ENCODE assay signal across 16 mouse cellular contexts in the genomic region with DNA sequence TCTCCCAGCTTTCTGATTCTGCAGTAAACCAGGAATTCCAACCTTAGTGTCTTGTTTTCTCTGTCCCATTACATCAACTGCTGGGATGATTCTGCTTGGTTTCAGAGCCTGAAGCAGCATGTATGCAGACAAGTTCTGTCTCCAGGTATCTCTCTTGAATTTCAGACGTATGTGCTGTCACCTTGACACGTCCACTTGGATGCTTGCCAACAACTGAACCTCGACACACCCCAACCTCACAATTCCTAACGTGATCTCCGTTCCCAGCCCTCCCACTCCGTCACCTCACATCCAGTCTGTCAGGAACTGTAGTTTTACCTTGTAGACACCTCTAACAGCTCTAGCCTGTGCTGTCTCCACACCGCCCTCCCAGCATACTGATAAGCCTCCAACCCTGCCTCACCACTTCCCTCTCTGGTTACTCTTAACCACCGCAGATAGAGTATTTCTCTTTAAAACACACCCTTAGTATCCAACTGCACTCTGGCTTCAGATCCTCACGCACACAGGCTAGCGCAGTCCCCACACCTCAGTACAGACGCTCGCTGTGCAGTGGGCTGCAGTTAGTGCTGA. TPM values are rescaled to one million over a fixed set of nuclear protein-coding genes. Genes with fewer than 3 reads are reported as not detected.
DNase-seq lines count a peak whose midpoint lies in the region; ATAC-seq and TF ChIP-seq lines count a peak whose summit lies in the region.
"Had no signal": no experiment of that assay in that cellular context is flagged by ENCODE, and none has a peak within 500 bp of the region (broad histone marks: within the 10 kb centered on the region; RNA-seq: fewer than 3 reads in every experiment).

No protein-coding gene starts in this region.

- no peak for DNase-seq in heart, embryonic 10.5 days (ENCODE audit: low spot score)
- no peak for DNase-seq in heart, postnatal 36 days
- peak; percentile 88 for DNase-seq in MEL (ENCODE audit: low read depth, low spot score)
- DNase-seq in left cerebral cortex, postnatal 14 days (ENCODE audit: low spot score in 2 of 2) = no peak
- no peak for DNase-seq in gastrocnemius, postnatal 36 days
- DNase-seq in kidney, postnatal 10 days = no peak
- DNase-seq: adrenal gland, postnatal 14 days; cerebellum, adult 11 months; kidney, postnatal 4 days; lung, embryonic 14.5 days; retina, postnatal 1 day had no signal

- TF ChIP-seq CTCF in MEL (IDR thresholded peaks at IDR 0.05 in 2 of 3, conservative IDR thresholded peaks at IDR 0.05 in 1 of 3; ENCODE audit: control insufficient read depth in 1 of 3, insufficient read depth in 1 of 3, low read depth in 2 of 3, low read length in 3 of 3, poor library complexity in 1 of 3, severe bottlenecking in 1 of 3) = no peak

- no peak overlapping the region for H3K27ac ChIP-seq in heart, embryonic 10.5 days
- H3K27ac ChIP-seq in MEL (ENCODE audit: control insufficient read depth, low read depth, low read length) = no peak overlapping the region
- H3K27ac ChIP-seq in liver, embryonic 15.5 days (replicated peaks) = no peak overlapping the region
- H3K27ac ChIP-seq: forebrain, embryonic 13.5 days; midbrain, embryonic 12.5 days; neural tube, embryonic 12.5 days had no signal

- peaks cover 27% of the 10 kb centered on the region for H3K4me1 ChIP-seq in heart, embryonic 10.5 days
- peaks cover 0 to 4% of the 10 kb centered on the region in 2 experiments; a peak in 3 of 4 replicates for H3K4me1 ChIP-seq in MEL (ENCODE audit: control insufficient read depth in 1 of 2, insufficient read depth in 2 of 2, low read length in 2 of 2)
- H3K4me1 ChIP-seq in liver, embryonic 15.5 days (replicated peaks) = 0 out of 2 replicates have a peak, but pooled peaks cover 7% of the 10 kb centered on the region
- H3K4me1 ChIP-seq: neural tube, embryonic 12.5 days had no signal

- no peaks in the 10 kb centered on the region for H3K79me2 ChIP-seq in MEL (ENCODE audit: control insufficient read depth, insufficient read depth, low read length, poor library complexity)

- peak; percentile 70 for ATAC-seq in granulocyte monocyte progenitor cell, adult 5-6 weeks (replicated peaks; ENCODE audit: poor library complexity, severe bottlenecking)
- ATAC-seq in liver, embryonic 15.5 days (ENCODE audit: insufficient read depth) = peak; percentile 56; the same call in 1 of the 2 replicates
- ATAC-seq: forebrain, embryonic 13.5 days had no signal

- no peak overlapping the region for H3K9ac ChIP-seq in MEL (ENCODE audit: control insufficient read depth, low read depth, low read length, poor library complexity, severe bottlenecking)
- H3K9ac ChIP-seq in liver, embryonic 15.5 days = no peak overlapping the region
- H3K9ac ChIP-seq: forebrain, embryonic 13.5 days; lung, embryonic 14.5 days; midbrain, embryonic 12.5 days; neural tube, embryonic 12.5 days had no signal

- no peaks in the 10 kb centered on the region for H3K27me3 ChIP-seq in heart, embryonic 10.5 days (ENCODE audit: insufficient read depth, poor library complexity, severe bottlenecking)
- H3K27me3 ChIP-seq in MEL (ENCODE audit: control insufficient read depth in 1 of 2, insufficient read depth in 2 of 2, low read length in 2 of 2) = no peaks in the 10 kb centered on the region; a peak in 1 of 4 replicates
- H3K27me3 ChIP-seq in liver, embryonic 15.5 days = no peaks in the 10 kb centered on the region
- H3K27me3 ChIP-seq: forebrain, embryonic 13.5 days; midbrain, embryonic 12.5 days; neural tube, embryonic 12.5 days had no signal

- peak; percentile 74 to 76 for TF ChIP-seq EP300 in MEL (IDR thresholded peaks at IDR 0.05; ENCODE audit: low read depth in 1 of 2, low read length in 2 of 2)

- H3K4me2 ChIP-seq in liver, embryonic 15.5 days = no peak overlapping the region
- H3K4me2 ChIP-seq: forebrain, embryonic 13.5 days; lung, embryonic 14.5 days; midbrain, embryonic 12.5 days; neural tube, embryonic 12.5 days had no signal

- peak overlapping the region; percentile 19; the same call in 1 of the 2 replicates for H3K4me3 ChIP-seq in heart, embryonic 10.5 days
- peak overlapping the region in 1 of 2 experiments; percentile 14; a peak in 1 of 4 replicates for H3K4me3 ChIP-seq in MEL (ENCODE audit: control insufficient read depth in 1 of 2, insufficient read depth in 1 of 2, low read depth in 2 of 2, low read length in 2 of 2)
- H3K4me3 ChIP-seq in liver, embryonic 15.5 days (replicated peaks) = no peak overlapping the region
- H3K4me3 ChIP-seq: forebrain, embryonic 13.5 days; midbrain, embryonic 12.5 days; neural tube, embryonic 12.5 days had no signal

- TF ChIP-seq POLR2A in MEL (IDR thresholded peaks at IDR 0.05; ENCODE audit: control insufficient read depth in 1 of 2, insufficient read depth in 1 of 2, low read depth in 1 of 2, low read length in 2 of 2, poor library complexity in 1 of 2) = no peak

- intact Hi-C loops in heart, postnatal 36 days (cut with DNase I) = no loop called here
- intact Hi-C loops in left cerebral cortex, postnatal 14 days (cut with DNase I) = no loop called here
- intact Hi-C loops in gastrocnemius, postnatal 36 days (cut with DNase I) = no loop called here

- WGBS in heart, embryonic 10.5 days = 46% methylated on average over 12 of the region's 12 CpGs
- 21% methylated on average over 12 of the region's 12 CpGs for WGBS in liver, embryonic 15.5 days (ENCODE audit: insufficient replicate concordance)

- no peak for TF ChIP-seq RAD21 in MEL (IDR thresholded peaks at IDR 0.05; ENCODE audit: low read depth, low read length)

- no peaks in the 10 kb centered on the region for H3K9me3 ChIP-seq in heart, embryonic 10.5 days
- no peaks in the 10 kb centered on the region for H3K9me3 ChIP-seq in MEL (replicated peaks; ENCODE audit: insufficient read depth, low read length)
- H3K9me3 ChIP-seq in liver, embryonic 15.5 days (replicated peaks) = no peaks in the 10 kb centered on the region

- 0 out of 2 replicates have a peak, but pooled peaks cover 4% of the 10 kb centered on the region for H3K36me3 ChIP-seq in heart, embryonic 10.5 days
- H3K36me3 ChIP-seq in MEL (ENCODE audit: control insufficient read depth in 1 of 2, insufficient read depth in 2 of 2, low read length in 2 of 2) = peaks cover 0 to 3% of the 10 kb centered on the region in 2 experiments; a peak in 2 of 4 replicates
- no peaks in the 10 kb centered on the region for H3K36me3 ChIP-seq in liver, embryonic 15.5 days (replicated peaks)
- H3K36me3 ChIP-seq: neural tube, embryonic 12.5 days had no signal

TF ChIP-seq in MEL, 35 proteins besides CTCF, POLR2A, EP300 and RAD21 (continues in another document):
- 0 out of 2 replicates have a peak, but pooled peaks have one; percentile 10 for TF ChIP-seq MAFK (IDR thresholded peaks at IDR 0.05; ENCODE audit: borderline replicate concordance, low read depth, low read length)
- TF ChIP-seq ZC3H11A (IDR thresholded peaks at IDR 0.05; ENCODE audit: low read depth, low read length) = no peak
- TF ChIP-seq MAZ (IDR thresholded peaks at IDR 0.05; ENCODE audit: low read depth, low read length) = no peak
- no peak for TF ChIP-seq E2F4 (IDR thresholded peaks at IDR 0.05; ENCODE audit: borderline replicate concordance, low read depth, low read length)
- TF ChIP-seq NRF1 (IDR thresholded peaks at IDR 0.05; ENCODE audit: insufficient read depth, low read depth, low read length, poor library complexity, severe bottlenecking) = no peak
- no peak for TF ChIP-seq ZMIZ1 (IDR thresholded peaks at IDR 0.05; ENCODE audit: low read depth, low read length)
- no peak for TF ChIP-seq MYC (IDR thresholded peaks at IDR 0.05; ENCODE audit: low read depth, low read length)
- TF ChIP-seq USF1 (IDR thresholded peaks at IDR 0.05; ENCODE audit: low read depth, low read length) = no peak
- TF ChIP-seq JUND (IDR thresholded peaks at IDR 0.05; ENCODE audit: low read depth, low read length) = no peak
- TF ChIP-seq CHD2 (IDR thresholded peaks at IDR 0.05; ENCODE audit: low read length) = no peak
- TF ChIP-seq ZKSCAN1 (IDR thresholded peaks at IDR 0.05; ENCODE audit: low read depth, low read length) = no peak
- TF ChIP-seq HCFC1 (IDR thresholded peaks at IDR 0.05; ENCODE audit: low read depth, low read length) = no peak
- TF ChIP-seq ETS1 (IDR thresholded peaks at IDR 0.05; ENCODE audit: low read depth, low read length) = peak; percentile 57; the same call in 1 of the 2 replicates
- TF ChIP-seq POLR2AphosphoS2 (IDR thresholded peaks at IDR 0.05; ENCODE audit: low read length) = no peak
- TF ChIP-seq MXI1 (IDR thresholded peaks at IDR 0.05; ENCODE audit: low read depth, low read length) = no peak
- TF ChIP-seq CHD1 (IDR thresholded peaks at IDR 0.05; ENCODE audit: low read depth, low read length) = no peak
- no peak for TF ChIP-seq NELFE (IDR thresholded peaks at IDR 0.05; ENCODE audit: low read depth, low read length)
- TF ChIP-seq POLR2AphosphoS5 (IDR thresholded peaks at IDR 0.05; ENCODE audit: borderline replicate concordance, low read depth, low read length) = no peak
- TF ChIP-seq TCF12 (IDR thresholded peaks at IDR 0.05; ENCODE audit: low read depth, low read length) = no peak
- TF ChIP-seq ELF1 (IDR thresholded peaks at IDR 0.05; ENCODE audit: low read depth, low read length) = no peak
- no peak for TF ChIP-seq SMC3 (IDR thresholded peaks at IDR 0.05; ENCODE audit: low read depth, low read length)
- no peak for TF ChIP-seq BHLHE40 (IDR thresholded peaks at IDR 0.05; ENCODE audit: borderline replicate concordance, low read depth, low read length)
- peak; percentile 23; the same call in 1 of the 2 replicates for TF ChIP-seq MYB (IDR thresholded peaks at IDR 0.05; ENCODE audit: low read depth, low read length)
- no peak for TF ChIP-seq MAX (IDR thresholded peaks at IDR 0.05; ENCODE audit: low read length)
- TF ChIP-seq KAT2A (conservative IDR thresholded peaks at IDR 0.05; ENCODE audit: low read depth, low read length) = no peak
- peak; percentile 80 for TF ChIP-seq RCOR1 (IDR thresholded peaks at IDR 0.05; ENCODE audit: low read depth, low read length)
- TF ChIP-seq MEF2A (IDR thresholded peaks at IDR 0.05; ENCODE audit: extremely low read depth, insufficient replicate concordance, low read depth, low read length, poor library complexity, severe bottlenecking) = no peak

RNA-seq across cellular contexts. Expression of gene Mark1, which starts 36.2 kb away (rescaled TPM):
- 1.8 and 2.4 TPM in 2 replicates for polyA plus RNA-seq in heart, embryonic 10.5 days (2016; fragmentation: Nextera tagmentation; extraction: Ambion mirVana)
- 1 to 10 TPM; 7.2 to 8.4 TPM for total RNA-seq in heart, postnatal 36 days (2021)
- total RNA-seq in MEL (2012; rRNA removed) = not detected in 2 replicates
- not detected for polyA plus RNA-seq in MEL (2012; ENCODE audit: insufficient read depth in 1 of 2, insufficient read length in 2 of 2, low read depth in 1 of 2, low replicate concordance in 2 of 2, missing spikeins in 1 of 2)
- total RNA-seq in granulocyte monocyte progenitor cell, adult 5-6 weeks (2014; fragmentation: Nextera tagmentation) = not detected in 2 replicates
- total RNA-seq in granulocyte monocyte progenitor cell, adult 5-6 weeks (2017) = not detected in 2 replicates
- polyA plus RNA-seq in liver, embryonic 15.5 days (2015; fragmentation: Nextera tagmentation; extraction: Ambion mirVana) = 0.09 and 0.16 TPM in 2 replicates
- total RNA-seq in left cerebral cortex, postnatal 14 days (2021) = 100 to 1,000 TPM in 1 of 2 experiments, 10 to 100 TPM in 1; 94.4 to 104 TPM
- total RNA-seq in gastrocnemius, postnatal 36 days (2021) = 1 to 10 TPM; 1.5 to 3.2 TPM

Comparison
In these comparisons a context has a peak if more than half of its experiments do, and no peak if none do; other contexts are left out.
1. RNA of gene Mark1, which starts 36.2 kb away (total RNA-seq): 94.4 to 104 TPM in left cerebral cortex, postnatal 14 days; 7.2 to 8.4 TPM in heart, postnatal 36 days, 1.5 to 3.2 TPM in gastrocnemius, postnatal 36 days, not detected in MEL and not detected in granulocyte monocyte progenitor cell, adult 5-6 weeks; every median in the first group is over 10 times any median in the second.